Mouse (Mus musculus): ENCODE measurements at regions not wholly inside any gene's neighbourhood (a gene's known extent, or its start where the extent isn't known, plus 50 kb on each side); places are given as distances from the start of the nearest gene placed in this dataset.

- H3K27me3 ChIP-seq (ENCODE audit: control insufficient read depth, insufficient read depth, low read length): no peaks in the 10 kb centered on the region
- no peak overlapping the region for H3K4me3 ChIP-seq (ENCODE audit: control insufficient read depth, insufficient read depth, low read length)
- no peak for DNase-seq
- H3K4me1 ChIP-seq (replicated peaks; ENCODE audit: control insufficient read depth, insufficient read depth, low read length): no peaks in the 10 kb centered on the region
- H3K27ac ChIP-seq (ENCODE audit: control insufficient read depth, insufficient read depth, low read length): no peak overlapping the region
- H3K36me3 ChIP-seq (ENCODE audit: control insufficient read depth, insufficient read depth, low read length): no peaks in the 10 kb centered on the region
- 37% methylated on average over 4 of the region's 4 CpGs for WGBS
- no peak for TF ChIP-seq POLR2A (IDR thresholded peaks at IDR 0.05; ENCODE audit: control insufficient read depth, extremely low read depth, insufficient read depth, low read length, poor library complexity)
- no peak for TF ChIP-seq CTCF (IDR thresholded peaks at IDR 0.05; ENCODE audit: borderline replicate concordance, control insufficient read depth, extremely low read depth, insufficient read depth, low read length, poor library complexity)
Measured at GRCm38 (mm10) chr8:25447900-25448299, 623.7 kb upstream of the Adam5 start.

- H3K27ac ChIP-seq (ENCODE audit: control insufficient read depth, insufficient read depth, low read length): no peak overlapping the region
- DNase-seq: no peak
- no peaks in the 10 kb centered on the region for H3K27me3 ChIP-seq (ENCODE audit: control insufficient read depth, insufficient read depth, low read length)
- WGBS: 100% methylated on average over 1 of the region's 1 CpGs
- no peak overlapping the region for H3K4me3 ChIP-seq (ENCODE audit: control insufficient read depth, insufficient read depth, low read length)
- TF ChIP-seq POLR2A (IDR thresholded peaks at IDR 0.05; ENCODE audit: control insufficient read depth, extremely low read depth, insufficient read depth, low read length, poor library complexity): no peak
- no peak for TF ChIP-seq CTCF (IDR thresholded peaks at IDR 0.05; ENCODE audit: borderline replicate concordance, control insufficient read depth, extremely low read depth, insufficient read depth, low read length, poor library complexity)
- no peaks in the 10 kb centered on the region for H3K4me1 ChIP-seq (replicated peaks; ENCODE audit: control insufficient read depth, insufficient read depth, low read length)
- no peaks in the 10 kb centered on the region for H3K36me3 ChIP-seq (ENCODE audit: control insufficient read depth, insufficient read depth, low read length)
Measured at GRCm38 (mm10) chr8:25445968-25446367, 621.8 kb upstream of the Adam5 start.

GRCm38 (mm10) chr8:25445054-25445453 lies 620.9 kb upstream of the Adam5 start:
- Histone ChIP-seq H3K27ac (ENCODE audit: control insufficient read depth, insufficient read depth, low read length) (no peak overlapping the region), H3K4me1 (replicated peaks; ENCODE audit: control insufficient read depth, insufficient read depth, low read length) (no peaks in the 10 kb centered on the region), H3K36me3 (ENCODE audit: control insufficient read depth, insufficient read depth, low read length) (no peaks in the 10 kb centered on the region), H3K27me3 (ENCODE audit: control insufficient read depth, insufficient read depth, low read length) (peaks cover 3% of the 10 kb centered on the region; the same call in 1 of the 2 replicates), H3K4me3 (ENCODE audit: control insufficient read depth, insufficient read depth, low read length) (no peak overlapping the region)
- no peak for TF ChIP-seq CTCF (IDR thresholded peaks at IDR 0.05; ENCODE audit: borderline replicate concordance, control insufficient read depth, extremely low read depth, insufficient read depth, low read length, poor library complexity)
- TF ChIP-seq POLR2A (IDR thresholded peaks at IDR 0.05; ENCODE audit: control insufficient read depth, extremely low read depth, insufficient read depth, low read length, poor library complexity): no peak
- WGBS: 72% methylated on average over 5 of the region's 5 CpGs
- DNase-seq: no peak

- Histone ChIP-seq H3K4me3 (ENCODE audit: control insufficient read depth, insufficient read depth, low read length) (no peak overlapping the region), H3K27me3 (ENCODE audit: control insufficient read depth, insufficient read depth, low read length) (peaks cover 3% of the 10 kb centered on the region; the same call in 1 of the 2 replicates), H3K4me1 (replicated peaks; ENCODE audit: control insufficient read depth, insufficient read depth, low read length) (no peaks in the 10 kb centered on the region), H3K36me3 (ENCODE audit: control insufficient read depth, insufficient read depth, low read length) (no peaks in the 10 kb centered on the region), H3K27ac (ENCODE audit: control insufficient read depth, insufficient read depth, low read length) (no peak overlapping the region)
- DNase-seq: no peak
- WGBS: 89% methylated on average over 5 of the region's 5 CpGs
- TF ChIP-seq CTCF (IDR thresholded peaks at IDR 0.05; ENCODE audit: borderline replicate concordance, control insufficient read depth, extremely low read depth, insufficient read depth, low read length, poor library complexity): no peak
- TF ChIP-seq POLR2A (IDR thresholded peaks at IDR 0.05; ENCODE audit: control insufficient read depth, extremely low read depth, insufficient read depth, low read length, poor library complexity): no peak
Measured at GRCm38 (mm10) chr8:25443552-25443951, 619.4 kb upstream of the Adam5 start.

DNA sequence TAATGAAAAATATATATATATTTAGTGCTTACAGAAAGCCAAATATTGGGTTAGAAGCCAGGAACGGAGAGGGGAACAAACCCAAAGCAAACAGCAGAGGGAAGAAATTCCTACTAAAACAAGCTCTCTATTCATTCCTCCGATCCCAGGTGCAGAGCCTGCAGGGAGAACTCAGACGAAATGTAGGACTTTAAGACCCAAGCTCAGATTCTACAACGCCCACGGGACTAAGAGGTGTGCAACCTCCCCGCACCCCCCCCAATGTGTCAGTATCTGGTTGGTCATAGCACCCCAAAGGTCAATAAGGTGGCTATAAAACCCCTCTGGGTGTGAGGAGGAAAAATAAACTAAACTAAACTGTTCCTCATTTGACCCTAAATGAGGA lies 616.9 kb upstream of the Adam5 start:
- H3K4me1 ChIP-seq (replicated peaks; ENCODE audit: control insufficient read depth, insufficient read depth, low read length): no peaks in the 10 kb centered on the region; the same call in 1 of the 2 replicates
- no peak overlapping the region for H3K4me3 ChIP-seq (ENCODE audit: control insufficient read depth, insufficient read depth, low read length)
- 44% methylated on average over 6 of the region's 6 CpGs for WGBS
- no peak overlapping the region for H3K27ac ChIP-seq (ENCODE audit: control insufficient read depth, insufficient read depth, low read length)
- H3K36me3 ChIP-seq (ENCODE audit: control insufficient read depth, insufficient read depth, low read length): no peaks in the 10 kb centered on the region
- TF ChIP-seq POLR2A (IDR thresholded peaks at IDR 0.05; ENCODE audit: control insufficient read depth, extremely low read depth, insufficient read depth, low read length, poor library complexity): no peak
- TF ChIP-seq CTCF (IDR thresholded peaks at IDR 0.05; ENCODE audit: borderline replicate concordance, control insufficient read depth, extremely low read depth, insufficient read depth, low read length, poor library complexity): no peak
- peaks cover 3% of the 10 kb centered on the region; the same call in 1 of the 2 replicates for H3K27me3 ChIP-seq (ENCODE audit: control insufficient read depth, insufficient read depth, low read length)
- DNase-seq: no peak

GRCm38 (mm10) chr8:25440391-25441056 lies 616.4 kb upstream of the Adam5 start:
- Histone ChIP-seq H3K4me1 (replicated peaks; ENCODE audit: control insufficient read depth, insufficient read depth, low read length) (no peaks in the 10 kb centered on the region; the same call in 1 of the 2 replicates), H3K27me3 (ENCODE audit: control insufficient read depth, insufficient read depth, low read length) (peaks cover 3% of the 10 kb centered on the region; the same call in 1 of the 2 replicates), H3K36me3 (ENCODE audit: control insufficient read depth, insufficient read depth, low read length) (no peaks in the 10 kb centered on the region), H3K4me3 (ENCODE audit: control insufficient read depth, insufficient read depth, low read length) (no peak overlapping the region), H3K27ac (ENCODE audit: control insufficient read depth, insufficient read depth, low read length) (no peak overlapping the region)
- no peak for DNase-seq
- 29% methylated on average over 13 of the region's 13 CpGs for WGBS
- TF ChIP-seq CTCF (IDR thresholded peaks at IDR 0.05; ENCODE audit: borderline replicate concordance, control insufficient read depth, extremely low read depth, insufficient read depth, low read length, poor library complexity) (no peak), POLR2A (IDR thresholded peaks at IDR 0.05; ENCODE audit: control insufficient read depth, extremely low read depth, insufficient read depth, low read length, poor library complexity) (no peak)
